Mouse (Mus musculus) liver, postnatal 0 days (tissue): ENCODE results near the gene Slc12a4. TPM values are rescaled to one million over a fixed set of nuclear protein-coding genes. Genes with fewer than 3 reads are reported as not detected.

Experiments used
- ATAC-seq: fragments of 200-750 bp; cut with Nextera tagmentation; 2 replicates; pipeline ENCODE4 v1.8.0; 2017; ENCODE audit warnings: mild to moderate bottlenecking, moderate library complexity
- DNase-seq: peaks from one replicate; pipeline ENCODE4 v3.0.0-alpha.2; 2016
- H3K27ac ChIP-seq: fragments of 300-500 bp; sonication (generic); 2 replicates; pipeline ENCODE4 v1.5.1; 2014; ENCODE audit warnings: antibody characterized with exemption, moderate library complexity, mild to moderate bottlenecking, low read depth
- H3K27me3 ChIP-seq: fragments of 300-500 bp; sonication (generic); 2 replicates; pipeline ENCODE4 v1.6.1; 2014; ENCODE audit warnings: low read length, control low read depth, mixed read lengths; ENCODE audit not compliant: insufficient read depth
- H3K36me3 ChIP-seq: fragments of 300-500 bp; sonication (generic); replicated peaks from 2 replicates; pipeline ENCODE4 v1.6.1; 2014; ENCODE audit warnings: mild to moderate bottlenecking, control low read depth, low read length, moderate library complexity, mixed read lengths; ENCODE audit not compliant: insufficient read depth
- H3K4me1 ChIP-seq: fragments of 300-500 bp; sonication (generic); 2 replicates; pipeline ENCODE4 v1.6.1; 2014; ENCODE audit warnings: antibody characterized with exemption, mild to moderate bottlenecking, control low read depth; ENCODE audit not compliant: insufficient read depth
- H3K4me2 ChIP-seq: fragments of 300-500 bp; sonication (generic); 2 replicates; pipeline ENCODE4 v1.6.1; 2014; ENCODE audit warnings: low read depth, mild to moderate bottlenecking, low read length, moderate library complexity, mixed read lengths
- H3K4me3 ChIP-seq: fragments of 300-500 bp; sonication (generic); 2 replicates; pipeline ENCODE4 v1.5.1; 2014; ENCODE audit warnings: low read depth, low read length
- H3K9ac ChIP-seq: fragments of 300-500 bp; sonication (generic); replicated peaks from 2 replicates; pipeline ENCODE4 v1.6.1; 2014; ENCODE audit warnings: mild to moderate bottlenecking, moderate library complexity
- H3K9me3 ChIP-seq: fragments of 300-500 bp; sonication (generic); 2 replicates; pipeline ENCODE4 v1.6.1; 2016; ENCODE audit warnings: mild to moderate bottlenecking, control low read depth, low read length, mixed read lengths
- CTCF ChIP-seq: sonication (generic); IDR thresholded peaks from 2 replicates; pipeline ENCODE4 v1.5.1; 2016; ENCODE audit warnings: antibody characterized with exemption, low read depth
- EP300 ChIP-seq: IDR thresholded peaks from 2 replicates; pipeline ENCODE4 v1.6.1; 2016; ENCODE audit warnings: antibody characterized with exemption, low read depth, mild to moderate bottlenecking
- WGBS: fragments of 180-500 bp; shearing (Covaris S2); extraction: QIAGEN DNeasy Blood & Tissue Kit; methylation state at CpG from one replicate; pipeline ENCODE4 v1.1.7; 2014; ENCODE audit not compliant: insufficient replicate concordance; 5-methylcytosine and 5-hydroxymethylcytosine counted together
- polyA plus RNA-seq: library from polyadenylated mRNA; unstranded; fragments of >200 nt; fragmentation: Nextera tagmentation; extraction: Ambion mirVana; gene quantifications from 2 replicates; pipeline ENCODE4 v1.2.1, GENCODE M21; 2015

Gene Slc12a4
- polyA plus RNA-seq, 1 experiment from 2014 or later = 5.2 TPM

GRCm38 (mm10) chr8:105931271-105931670 is 34.6 kb downstream of the Slc12a4 start:
- Histone ChIP-seq H3K27ac (no peak overlapping the region), H3K36me3 (peaks cover 26% of the 10 kb centered on the region), H3K9me3 (no peaks in the 10 kb centered on the region), H3K9ac (no peak overlapping the region), H3K27me3 (no peaks in the 10 kb centered on the region), H3K4me3 (no peak overlapping the region), H3K4me1 (peaks cover 3% of the 10 kb centered on the region), H3K4me2 (no peak overlapping the region)
- DNase-seq (no peak), ATAC-seq (no peak)
- 84% methylated on average over 3 of the region's 3 CpGs for WGBS
- TF ChIP-seq CTCF (no peak), EP300 (no peak)

- DNase-seq = peak; percentile 89
- TF ChIP-seq EP300 = no peak
- peak; percentile 98 for TF ChIP-seq CTCF
- H3K9ac ChIP-seq = no peak overlapping the region
- H3K4me3 ChIP-seq = no peak overlapping the region
- H3K36me3 ChIP-seq = peaks cover 24% of the 10 kb centered on the region
- H3K27ac ChIP-seq = no peak overlapping the region
- H3K9me3 ChIP-seq = no peaks in the 10 kb centered on the region
- no peaks in the 10 kb centered on the region for H3K27me3 ChIP-seq
- no peak overlapping the region for H3K4me2 ChIP-seq
- no peaks in the 10 kb centered on the region for H3K4me1 ChIP-seq
- peak; percentile 65 for ATAC-seq
- 21% methylated on average over 8 of the region's 8 CpGs for WGBS
Measured at GRCm38 (mm10) chr8:105930602-105931001, 35.3 kb downstream of the Slc12a4 start.

GRCm38 (mm10) chr8:105925123-105925522 is 40.8 kb downstream of the Slc12a4 start:
- no peak for TF ChIP-seq CTCF
- no peak for TF ChIP-seq EP300
- no peak overlapping the region for H3K4me3 ChIP-seq
- no peak overlapping the region for H3K9ac ChIP-seq
- no peak overlapping the region for H3K27ac ChIP-seq
- DNase-seq (no peak), ATAC-seq (no peak)
- no peaks in the 10 kb centered on the region for H3K4me1 ChIP-seq
- H3K36me3 ChIP-seq = peaks cover 14% of the 10 kb centered on the region
- no peak overlapping the region for H3K4me2 ChIP-seq
- WGBS = 65% methylated on average over 3 of the region's 3 CpGs
- H3K9me3 ChIP-seq = no peaks in the 10 kb centered on the region
- no peaks in the 10 kb centered on the region for H3K27me3 ChIP-seq

- ATAC-seq = no peak
Measured at GRCm38 (mm10) chr8:105919390-105919789, 46.5 kb downstream of the Slc12a4 start.

GRCm38 (mm10) chr8:105900941-105901616 is 64.8 kb downstream of the Slc12a4 start:
- Histone ChIP-seq H3K4me1 (peaks cover 13% of the 10 kb centered on the region), H3K4me2 (peak overlapping the region; percentile 72), H3K27me3 (no peaks in the 10 kb centered on the region), H3K9ac (peak overlapping the region; percentile 98), H3K36me3 (no peaks in the 10 kb centered on the region), H3K4me3 (peak overlapping the region; percentile 93), H3K27ac (peak overlapping the region; percentile 97), H3K9me3 (no peaks in the 10 kb centered on the region)
- peak; percentile 83 for TF ChIP-seq EP300
- TF ChIP-seq CTCF = no peak
- WGBS = 15% methylated on average over 16 of the region's 16 CpGs
- DNase-seq (no peak), ATAC-seq (peak; percentile 52)

More at GRCm38 (mm10) chr8:105919390-105919789, 46.5 kb downstream of the Slc12a4 start:
- Histone ChIP-seq H3K36me3 (peaks cover 20% of the 10 kb centered on the region), H3K4me1 (no peaks in the 10 kb centered on the region), H3K27ac (no peak overlapping the region), H3K4me3 (no peak overlapping the region), H3K9ac (no peak overlapping the region), H3K4me2 (no peak overlapping the region), H3K9me3 (no peaks in the 10 kb centered on the region), H3K27me3 (no peaks in the 10 kb centered on the region)
- TF ChIP-seq CTCF = no peak
- TF ChIP-seq EP300 = no peak
- 63% methylated on average over 3 of the region's 3 CpGs for WGBS
- DNase-seq = no peak

- Histone ChIP-seq H3K9ac (peak within 1 kb of the TSS; percentile 98), H3K36me3 (no peaks in the 10 kb centered on the region), H3K4me1 (peaks cover 13% of the 10 kb centered on the region), H3K4me3 (peak within 1 kb of the TSS; percentile 93), H3K27me3 (no peaks in the 10 kb centered on the region), H3K9me3 (no peaks in the 10 kb centered on the region), H3K4me2 (peak within 1 kb of the TSS; percentile 72), H3K27ac (peak within 1 kb of the TSS; percentile 97)
- ATAC-seq (peak; percentile 95), DNase-seq (peak; percentile 95)
- WGBS = under 1% methylated on average over 50 of the region's 68 CpGs
- TF ChIP-seq EP300 (no peak), CTCF (no peak)
Measured at GRCm38 (mm10) chr8:105900180-105900940, 65.5 kb downstream of the Slc12a4 start, which contains the start of gene Pskh1. Pskh1 (plus strand) TSS chr8:105900441.
